Mouse (Mus musculus): ENCODE data around the gene Mgarp. TPM values are rescaled to one million over a fixed set of nuclear protein-coding genes. Genes with fewer than 3 reads are reported as not detected.
"Not testable (repeated sequence)": the region's sequence is repeated elsewhere in the genome, so short reads cannot be mapped to it uniquely, and the experiment has no call there.

The Mgarp gene
- polyA plus RNA-seq, 1 experiment, result 0.70 TPM

DNA sequence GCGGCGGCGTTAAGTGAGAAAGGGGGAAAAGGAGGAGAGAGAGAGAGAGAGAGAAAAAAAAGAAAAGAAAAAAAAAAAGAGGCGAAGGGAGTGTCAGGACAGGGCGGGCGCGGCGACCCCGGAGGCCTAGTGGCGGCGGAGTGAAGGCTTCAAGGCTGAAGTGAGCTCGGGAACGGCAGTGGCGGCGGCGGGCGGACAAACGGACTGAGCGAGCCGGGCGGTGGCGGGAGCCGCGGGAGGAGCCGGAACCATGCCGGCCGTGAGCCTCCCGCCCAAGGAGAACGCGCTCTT is 19.5 kb upstream of the Mgarp start:
- TF ChIP-seq CTCF (IDR thresholded peaks at IDR 0.05; ENCODE audit: borderline replicate concordance, insufficient read depth, low read length), result no peak
- TF ChIP-seq POLR2A (IDR thresholded peaks at IDR 0.05; ENCODE audit: low read depth, low read length), result no peak
- Histone ChIP-seq H3K27ac (ENCODE audit: insufficient read depth, low read length) (peak overlapping the region; percentile 79), H3K4me1 (ENCODE audit: control insufficient read depth, insufficient read depth, low read length) (peaks cover 6% of the 10 kb centered on the region; the same call in 1 of the 2 replicates), H3K4me3 (ENCODE audit: insufficient read depth, low read length) (peak overlapping the region; percentile 99)

DNA sequence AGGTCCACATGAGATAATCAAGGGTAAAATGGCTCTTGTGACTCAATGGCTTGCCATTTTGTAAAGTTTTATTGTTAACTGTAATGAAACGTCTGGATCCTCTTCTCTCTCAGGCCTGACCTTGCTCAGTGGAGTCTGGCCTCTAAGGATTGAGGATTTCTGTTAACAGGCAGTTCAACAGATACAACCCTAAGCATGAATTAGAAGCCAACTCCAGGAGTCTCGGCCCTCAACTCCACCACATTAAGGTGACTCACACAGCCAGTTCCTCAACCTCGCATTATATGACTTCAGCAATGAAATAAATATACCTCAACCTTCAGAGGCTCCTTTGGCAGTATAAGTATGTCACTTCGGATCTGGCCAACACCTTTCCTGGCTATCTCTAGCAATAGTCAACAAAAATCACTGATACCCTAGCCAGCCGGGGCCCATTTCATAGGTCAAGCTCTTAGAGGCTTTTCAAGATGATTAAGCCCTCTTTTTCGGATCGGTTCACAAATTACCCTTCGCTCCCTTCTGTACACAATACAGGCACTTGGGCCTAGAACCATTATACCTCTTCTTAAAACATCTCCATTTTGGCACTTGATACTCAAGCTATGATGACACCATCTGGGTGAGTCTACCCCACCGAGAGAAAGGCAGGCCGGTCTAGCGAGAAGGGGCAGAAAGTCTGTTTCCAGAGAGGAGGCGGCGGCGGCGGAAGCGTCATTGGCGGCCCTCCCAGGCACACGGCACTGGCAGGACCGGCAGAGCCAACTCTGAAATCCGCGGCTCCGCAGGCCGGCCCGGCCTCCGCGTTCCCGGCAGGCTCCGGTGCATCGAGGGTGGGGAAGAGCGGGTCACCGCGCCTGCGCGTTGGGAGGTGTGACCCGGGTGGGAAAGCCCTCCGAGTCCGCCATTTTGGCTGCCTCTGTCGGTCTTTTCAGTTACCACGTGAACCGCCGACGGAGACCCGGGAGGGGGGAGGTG is 18.8 kb upstream of the Mgarp start, which contains the start of gene Naa15:
Naa15 (plus strand) TSS at position 51 of the 975 bp plus-strand sequence.
- Histone ChIP-seq H3K4me1 (ENCODE audit: control insufficient read depth, insufficient read depth, low read length) (peaks cover 5% of the 10 kb centered on the region; the same call in 1 of the 2 replicates), H3K4me3 (ENCODE audit: insufficient read depth, low read length) (peak within 1 kb of the TSS; percentile 99), H3K27ac (ENCODE audit: insufficient read depth, low read length) (peak within 1 kb of the TSS; percentile 85)
- no peak for TF ChIP-seq CTCF (IDR thresholded peaks at IDR 0.05; ENCODE audit: borderline replicate concordance, insufficient read depth, low read length)
- peak; percentile 82 for TF ChIP-seq POLR2A (IDR thresholded peaks at IDR 0.05; ENCODE audit: low read depth, low read length)

DNA sequence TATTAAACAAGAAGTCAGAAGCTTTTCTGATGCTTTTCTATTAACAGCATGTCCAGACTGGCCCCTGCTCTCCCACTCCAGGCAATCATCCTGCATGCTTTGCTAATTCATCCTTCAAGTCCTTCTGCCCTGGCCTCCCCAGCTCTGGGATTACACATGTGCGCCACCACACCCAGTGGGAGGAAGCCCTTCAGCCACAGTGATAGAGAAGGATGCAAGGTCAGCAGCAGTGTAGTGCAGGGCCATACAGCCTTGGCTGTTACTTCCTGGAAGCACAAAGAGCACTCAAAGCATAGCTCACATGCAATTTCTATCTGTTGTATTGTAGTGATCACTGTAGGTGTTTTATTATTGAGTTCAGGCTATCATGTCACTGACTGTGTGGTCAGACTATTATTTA is 16.7 kb upstream of the Mgarp start:
- Histone ChIP-seq H3K27ac (ENCODE audit: insufficient read depth, low read length) (no peak overlapping the region), H3K4me1 (ENCODE audit: control insufficient read depth, insufficient read depth, low read length) (no peaks in the 10 kb centered on the region), H3K4me3 (ENCODE audit: insufficient read depth, low read length) (no peak overlapping the region)
- TF ChIP-seq CTCF (IDR thresholded peaks at IDR 0.05; ENCODE audit: borderline replicate concordance, insufficient read depth, low read length) (no peak), POLR2A (IDR thresholded peaks at IDR 0.05; ENCODE audit: low read depth, low read length) (no peak)

DNA sequence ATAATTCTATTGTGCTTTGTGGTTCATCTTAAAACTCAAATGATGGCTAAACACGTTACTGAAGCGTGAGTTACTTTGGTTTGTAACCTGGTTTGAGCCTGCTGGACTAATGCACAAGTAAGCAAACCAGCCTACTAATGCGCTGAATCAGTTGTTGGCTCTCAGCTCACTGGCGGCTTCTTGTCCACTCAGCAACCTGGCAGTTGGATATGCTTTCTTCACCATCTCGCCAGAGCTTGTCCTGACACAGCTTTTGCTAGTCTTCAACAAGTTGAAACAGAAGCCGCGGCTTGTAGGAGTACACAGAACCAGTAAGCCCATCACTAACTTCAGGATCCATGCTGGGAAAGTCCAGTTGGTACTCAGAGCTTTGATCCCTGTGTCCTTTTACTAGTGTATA is 15.9 kb upstream of the Mgarp start:
- TF ChIP-seq POLR2A (IDR thresholded peaks at IDR 0.05; ENCODE audit: low read depth, low read length), result no peak
- no peak overlapping the region for H3K4me3 ChIP-seq (ENCODE audit: insufficient read depth, low read length)
- no peak overlapping the region for H3K27ac ChIP-seq (ENCODE audit: insufficient read depth, low read length)
- H3K4me1 ChIP-seq (ENCODE audit: control insufficient read depth, insufficient read depth, low read length), result no peaks in the 10 kb centered on the region

DNA sequence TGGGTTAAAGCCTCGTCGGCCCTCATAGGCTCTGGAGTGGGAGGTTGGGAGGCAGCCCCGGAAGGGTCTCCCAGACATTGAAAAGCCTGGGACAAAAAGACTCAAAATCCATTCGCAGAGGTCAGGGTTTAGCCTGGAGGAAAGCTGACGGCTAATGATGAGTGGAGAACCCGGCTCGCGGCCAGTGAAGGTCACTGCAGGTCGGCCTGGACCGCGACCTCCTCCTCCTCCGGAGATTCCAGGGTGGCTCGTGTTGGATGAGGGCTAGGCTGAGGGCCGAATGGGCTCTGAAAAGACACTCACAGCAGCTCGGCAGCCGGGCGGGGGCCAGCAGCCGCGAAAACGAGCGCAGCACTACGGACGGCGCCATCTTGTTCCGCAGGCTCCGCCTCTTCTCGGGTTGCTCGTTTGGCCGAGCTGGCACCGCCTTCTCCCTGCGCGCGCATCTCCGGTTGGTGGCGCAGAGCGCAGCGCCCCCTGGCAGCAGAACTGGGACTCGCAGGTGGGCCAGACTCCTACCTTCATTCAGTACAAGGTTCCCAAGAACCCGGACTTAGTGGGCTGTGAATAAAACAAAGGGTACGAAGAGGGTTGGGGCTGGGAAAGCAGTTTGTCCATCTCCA is 12.1 kb upstream of the Mgarp start, which contains the start of gene Ndufc1:
Ndufc1 (minus strand) TSS at position 428 of the 623 bp plus-strand sequence.
- TF ChIP-seq POLR2A (IDR thresholded peaks at IDR 0.05; ENCODE audit: low read depth, low read length) (peak; percentile 95), CTCF (IDR thresholded peaks at IDR 0.05; ENCODE audit: borderline replicate concordance, insufficient read depth, low read length) (peak; percentile 94)
- Histone ChIP-seq H3K27ac (ENCODE audit: insufficient read depth, low read length) (peak within 1 kb of the TSS; percentile 66), H3K4me1 (ENCODE audit: control insufficient read depth, insufficient read depth, low read length) (no peaks in the 10 kb centered on the region), H3K4me3 (ENCODE audit: insufficient read depth, low read length) (peak within 1 kb of the TSS; percentile 93)

DNA sequence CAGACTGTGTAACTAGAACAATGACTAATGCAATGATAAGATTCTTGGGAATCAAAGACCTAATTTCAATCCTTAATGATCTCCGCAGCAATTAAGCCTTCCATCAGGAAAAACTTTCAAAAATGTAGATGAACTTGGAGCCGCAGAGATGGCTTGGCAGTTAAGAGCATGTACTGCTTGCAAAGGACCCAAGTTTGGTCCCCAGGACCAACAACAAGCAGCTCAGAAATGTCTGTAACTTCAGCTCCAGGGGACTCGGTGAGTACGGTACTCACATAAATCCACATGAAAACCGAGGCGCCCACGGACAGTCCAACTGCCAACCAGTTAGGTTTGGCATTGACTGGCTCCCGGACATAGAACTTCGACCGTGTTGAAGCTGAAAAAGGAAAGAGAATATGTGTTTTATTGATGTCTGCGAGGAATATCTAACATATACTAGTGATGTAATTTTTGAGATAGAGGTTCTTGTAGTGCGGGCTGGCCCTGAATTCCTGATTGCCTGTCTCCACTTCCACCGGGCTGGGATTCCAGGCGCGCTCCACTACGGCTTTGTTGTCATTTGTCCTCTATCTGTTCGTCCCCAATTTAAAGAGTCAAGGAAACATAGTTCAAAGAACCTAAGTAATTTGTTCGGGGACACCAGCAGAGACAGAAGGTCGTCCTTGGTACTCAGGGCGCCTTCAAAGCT is 11.5 kb upstream of the Mgarp start:
- H3K4me1 ChIP-seq (ENCODE audit: control insufficient read depth, insufficient read depth, low read length), result no peaks in the 10 kb centered on the region
- peak overlapping the region; percentile 93 for H3K4me3 ChIP-seq (ENCODE audit: insufficient read depth, low read length)
- TF ChIP-seq CTCF (IDR thresholded peaks at IDR 0.05; ENCODE audit: borderline replicate concordance, insufficient read depth, low read length), result no peak
- TF ChIP-seq POLR2A (IDR thresholded peaks at IDR 0.05; ENCODE audit: low read depth, low read length), result 0 out of 2 replicates have a peak, but pooled peaks have one; percentile 18
- H3K27ac ChIP-seq (ENCODE audit: insufficient read depth, low read length), result 0 out of 2 replicates have a peak overlapping the region, but pooled peaks have one; percentile 66

DNA sequence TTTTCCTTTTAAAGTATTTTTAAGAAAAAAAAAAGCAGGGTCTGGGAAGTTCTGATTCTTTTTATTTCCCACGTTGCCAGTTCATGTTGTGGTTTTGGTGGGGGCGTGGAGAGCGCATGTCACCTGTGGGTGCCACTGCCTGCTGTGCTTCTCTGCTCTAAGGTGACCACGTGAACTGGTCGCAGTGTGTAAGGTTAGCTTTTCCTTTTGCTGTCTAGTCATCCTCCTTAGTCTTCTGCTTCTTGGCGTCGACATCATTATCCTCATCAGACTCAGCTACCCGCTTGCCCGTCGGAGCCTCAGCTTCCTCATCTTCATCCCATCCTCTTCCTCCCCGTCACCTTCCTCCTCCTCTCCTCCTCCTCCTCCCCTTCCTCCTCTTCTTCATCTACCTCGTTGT is 6.1 kb upstream of the Mgarp start:
- Histone ChIP-seq H3K27ac (ENCODE audit: insufficient read depth, low read length) (no peak overlapping the region), H3K4me3 (ENCODE audit: insufficient read depth, low read length) (no peak overlapping the region), H3K4me1 (ENCODE audit: control insufficient read depth, insufficient read depth, low read length) (no peaks in the 10 kb centered on the region)
- no peak for TF ChIP-seq CTCF (IDR thresholded peaks at IDR 0.05; ENCODE audit: borderline replicate concordance, insufficient read depth, low read length)
- TF ChIP-seq POLR2A (IDR thresholded peaks at IDR 0.05; ENCODE audit: low read depth, low read length), result no peak

DNA sequence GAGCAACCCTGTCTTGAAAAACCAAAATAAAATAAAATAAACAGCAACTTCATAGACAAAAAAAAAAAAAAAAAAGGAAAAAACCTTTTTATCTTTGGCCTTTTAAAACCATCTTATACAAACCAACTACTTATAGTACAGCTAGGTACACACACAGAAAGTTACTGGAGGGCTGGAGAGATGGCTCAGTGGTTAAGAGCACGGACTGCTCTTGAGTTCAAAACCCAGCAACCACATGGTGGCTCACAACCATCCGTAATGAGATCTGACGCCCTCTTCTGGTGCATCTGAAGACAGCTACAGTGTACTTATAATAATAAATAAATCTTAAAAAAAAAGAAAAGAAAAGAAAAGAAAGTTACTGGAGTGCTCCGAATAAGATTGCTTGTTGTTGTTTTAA is 5.5 kb upstream of the Mgarp start:
- not testable (repeated sequence) for H3K27ac ChIP-seq (ENCODE audit: insufficient read depth, low read length); H3K4me3 ChIP-seq (ENCODE audit: insufficient read depth, low read length); H3K4me1 ChIP-seq (ENCODE audit: control insufficient read depth, insufficient read depth, low read length)

DNA sequence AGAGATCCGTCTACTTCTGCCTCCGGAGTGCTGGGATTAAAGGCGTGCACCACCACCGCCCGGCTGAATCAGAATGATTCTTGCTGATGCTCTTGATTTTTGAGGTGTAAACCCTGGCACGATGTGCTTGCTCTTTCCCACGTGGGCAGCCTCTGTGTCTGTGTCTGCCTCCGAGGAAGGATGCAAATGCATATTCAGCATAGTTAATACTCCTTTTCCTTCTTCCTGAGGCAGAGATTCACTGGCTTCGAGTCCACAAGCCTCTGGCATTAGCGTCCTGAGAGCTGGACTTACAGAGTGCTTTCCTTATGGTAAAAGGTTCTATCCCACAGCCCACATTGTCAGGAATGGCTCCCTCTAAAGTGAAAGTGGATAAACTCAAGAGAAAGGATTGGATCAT is 4.1 kb upstream of the Mgarp start:
- H3K4me1 ChIP-seq (ENCODE audit: control insufficient read depth, insufficient read depth, low read length), result no peaks in the 10 kb centered on the region
- H3K27ac ChIP-seq (ENCODE audit: insufficient read depth, low read length), result no peak overlapping the region
- TF ChIP-seq CTCF (IDR thresholded peaks at IDR 0.05; ENCODE audit: borderline replicate concordance, insufficient read depth, low read length), result no peak
- TF ChIP-seq POLR2A (IDR thresholded peaks at IDR 0.05; ENCODE audit: low read depth, low read length), result no peak
- H3K4me3 ChIP-seq (ENCODE audit: insufficient read depth, low read length), result no peak overlapping the region

Data from embryonic fibroblast, embryonic 13.5 days (primary cell).